Mouse (Mus musculus) neutrophil, adult 5-6 weeks (primary cell): ENCODE data around the gene 1700018F24Rik. TPM values are rescaled to one million over a fixed set of nuclear protein-coding genes. Genes with fewer than 3 reads are reported as not detected.
"Not testable (repeated sequence)": the region's sequence is repeated elsewhere in the genome, so short reads cannot be mapped to it uniquely, and the experiment has no call there.

Experiments used
- ATAC-seq: fragments of 151-379, 151-347 bp; 2 replicates; pipeline ENCODE4 v1.8.0; 2017; ENCODE audit warnings: mild to moderate bottlenecking, moderate TSS enrichment; ENCODE audit not compliant: insufficient number of reproducible peaks, poor library complexity, low FRiP score, severe bottlenecking; ENCODE audit errors: extremely low read depth
- total RNA-seq: library from RNA; stranded (forward); fragments of 200-1000 nt; gene quantifications from 2 replicates; pipeline ENCODE4 v1.2.3, GENCODE M21; 2017

Gene 1700018F24Rik
- total RNA-seq, 1 experiment from 2014 or later: not detected

DNA sequence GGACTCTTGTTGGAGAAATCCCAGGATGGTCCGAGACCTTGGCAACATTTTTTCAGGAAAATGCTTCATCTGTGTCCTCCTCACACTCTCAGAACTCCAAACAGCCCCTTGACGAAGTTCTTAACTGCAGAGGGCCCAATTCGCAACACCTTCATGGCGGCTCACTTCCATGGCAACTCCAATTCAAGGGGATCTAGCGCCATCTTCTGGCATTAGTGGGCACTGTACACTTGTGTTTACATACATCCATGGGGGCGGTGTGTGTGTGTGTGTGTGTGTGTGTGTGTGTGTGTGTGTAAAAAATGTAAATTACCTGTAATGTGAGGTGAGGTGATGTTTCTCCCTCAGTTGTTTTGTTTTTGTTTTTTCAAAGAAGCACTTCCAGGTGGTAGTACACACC, 28.6 kb downstream of the 1700018F24Rik start:
- ATAC-seq: no peak

DNA sequence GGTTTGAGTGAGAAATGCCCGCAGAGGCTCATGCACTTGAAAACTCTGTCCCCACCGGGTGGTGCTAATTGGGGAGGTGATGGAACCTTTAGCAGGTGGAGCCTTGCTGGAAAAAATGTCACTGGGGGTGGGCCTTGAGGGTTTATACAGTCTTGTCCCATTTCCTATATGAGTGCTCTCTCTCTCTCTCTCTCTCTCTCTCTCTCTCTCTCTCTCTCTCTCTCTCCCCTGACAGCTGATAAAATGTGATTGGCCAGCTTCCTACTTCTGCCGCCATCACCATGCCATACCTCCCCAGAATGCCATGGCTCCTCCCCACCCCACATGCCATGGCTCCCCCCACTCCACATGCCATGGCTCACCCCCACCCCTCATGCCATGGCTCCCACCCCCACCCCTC, 32.3 kb downstream of the 1700018F24Rik start:
- ATAC-seq: no peak

DNA sequence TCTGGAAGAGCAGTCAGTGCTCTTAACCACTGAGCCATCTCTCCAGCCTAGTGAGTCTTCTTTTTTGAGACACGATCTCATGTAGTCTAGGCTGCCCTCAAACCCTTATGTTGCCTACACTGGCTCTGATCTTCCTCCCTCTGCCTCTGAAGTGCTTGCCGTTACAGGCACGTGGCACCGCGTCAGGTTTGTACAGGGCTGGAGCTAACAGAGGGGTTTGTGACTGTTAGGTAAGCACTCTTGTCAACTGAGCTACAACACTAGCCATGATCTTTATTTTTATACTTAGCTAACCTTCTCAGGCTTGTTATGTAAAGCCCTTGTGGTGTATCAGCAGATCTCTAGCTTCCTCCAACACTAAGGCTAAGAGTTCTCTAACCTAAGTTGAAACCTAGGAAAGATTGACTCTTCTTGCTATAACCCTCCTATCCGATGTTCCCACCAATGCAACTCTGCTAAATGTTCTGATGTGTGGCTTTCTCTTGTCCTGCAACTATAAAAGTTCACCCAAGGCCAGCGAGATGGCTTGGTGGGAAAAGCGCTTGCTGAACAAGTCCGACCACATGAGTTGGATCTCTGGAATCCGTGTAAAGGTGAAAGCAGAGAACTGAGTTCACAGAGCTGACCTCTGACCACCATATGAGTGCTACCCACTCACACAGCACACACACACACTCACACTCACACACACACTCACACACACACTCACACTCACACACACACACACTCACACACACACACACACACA, 39.2 kb downstream of the 1700018F24Rik start:
- ATAC-seq: no peak

DNA sequence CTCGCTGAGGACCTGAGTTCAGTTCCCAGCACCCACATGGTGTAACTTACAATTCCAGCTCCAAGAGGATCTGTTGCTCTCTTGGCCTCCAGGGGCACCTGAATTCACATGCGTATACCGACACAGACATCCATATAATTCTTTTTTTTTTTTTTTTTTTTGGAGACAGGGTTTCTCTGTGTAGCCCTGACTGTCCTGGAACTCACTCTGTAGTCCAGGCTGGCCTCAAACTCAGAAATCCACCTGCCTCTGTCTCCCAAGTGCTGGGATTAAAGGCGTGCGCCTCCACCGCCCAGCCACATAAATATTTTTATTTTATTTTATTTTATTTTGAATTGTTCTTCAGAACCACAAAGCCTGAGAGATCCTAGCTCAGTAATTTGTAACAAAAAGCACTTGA, 40.4 kb downstream of the 1700018F24Rik start:
- not testable (repeated sequence) for ATAC-seq

DNA sequence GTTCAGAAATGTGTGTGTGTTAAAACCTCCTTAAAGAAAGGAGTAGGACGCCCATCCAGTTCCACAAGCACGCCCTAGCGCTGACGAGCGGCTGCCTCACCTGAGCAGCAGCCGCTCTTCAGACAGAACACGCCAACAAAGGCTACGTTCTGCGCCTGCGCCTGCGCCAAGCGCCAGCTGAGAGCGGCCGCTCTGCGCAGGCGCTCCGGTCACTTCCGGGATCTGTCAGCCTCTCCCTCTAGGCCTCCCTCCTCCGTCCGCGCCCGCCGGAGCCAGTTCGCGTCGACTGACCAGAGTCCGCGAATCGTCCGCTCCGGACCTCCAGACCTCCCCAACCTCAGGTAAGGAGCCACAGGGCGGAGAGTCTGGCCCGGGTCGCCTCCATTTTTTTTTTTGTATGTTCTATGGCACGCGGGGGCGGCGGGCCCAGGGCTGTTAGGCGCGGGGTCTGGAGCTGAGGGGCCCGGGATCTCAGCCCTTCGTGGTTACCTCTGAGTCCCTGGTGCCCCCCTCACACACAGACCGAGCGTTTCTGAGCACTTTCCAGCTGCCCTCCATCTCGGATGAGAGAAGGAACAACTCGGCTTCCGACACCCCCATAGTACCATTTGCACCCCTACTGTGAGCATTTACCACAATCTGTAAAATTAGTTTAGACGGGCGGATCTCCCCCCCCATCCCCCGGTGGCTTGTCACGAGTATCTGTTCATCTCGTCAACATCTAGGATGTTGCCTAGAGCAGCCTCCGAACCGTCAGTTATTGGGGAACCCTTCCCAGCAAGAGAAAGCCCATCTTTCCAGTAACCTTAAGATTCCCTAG, 41.1 kb downstream of the 1700018F24Rik start, which contains the start of the genes Arpc1a and Kpna7:
Gene Arpc1a, plus strand, starts transcription at position 199 of the 820 bp plus-strand sequence.
Gene Kpna7, minus strand, starts transcription at position 399 of the 820 bp plus-strand sequence.
- peak; percentile 92 for ATAC-seq

DNA sequence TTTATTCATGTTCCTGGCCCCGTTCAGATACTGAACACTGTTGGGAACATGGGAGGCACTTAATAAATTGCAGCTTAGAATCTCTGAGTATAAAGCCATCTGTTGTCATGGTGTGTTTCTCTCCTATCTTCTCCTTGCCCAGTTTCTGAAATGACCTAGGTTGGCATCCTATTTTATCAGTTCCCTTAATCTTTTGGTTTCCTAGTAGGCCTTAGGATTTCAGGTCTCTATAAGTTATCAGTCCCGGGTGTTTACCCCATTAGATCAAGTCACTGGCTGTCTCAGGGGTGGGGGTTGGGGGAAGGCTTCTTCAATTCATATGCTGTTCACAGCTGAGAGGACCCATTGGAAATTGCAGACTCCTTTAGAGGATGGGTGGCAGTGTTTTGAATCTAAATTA, 42.0 kb downstream of the 1700018F24Rik start:
- ATAC-seq: no peak

DNA sequence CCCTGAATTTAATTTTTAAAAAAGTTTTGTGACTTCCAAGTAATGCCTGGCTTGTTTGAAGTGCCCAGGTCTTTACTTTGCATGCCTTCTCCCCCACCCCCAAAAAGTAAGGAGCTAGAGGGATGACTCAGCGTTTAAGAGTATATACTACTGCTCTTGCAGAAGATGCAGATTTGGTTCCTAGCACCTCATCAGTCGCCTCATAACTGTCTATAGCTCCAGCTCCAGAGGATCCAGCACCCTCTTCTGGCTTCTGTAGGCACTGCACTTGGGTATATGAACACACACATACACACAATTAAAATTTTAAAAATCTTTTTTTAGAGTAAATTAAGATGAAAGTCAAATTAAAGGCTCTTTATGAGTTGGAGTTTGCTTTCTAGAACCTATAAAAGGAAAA, 45.4 kb downstream of the 1700018F24Rik start:
- no peak for ATAC-seq

DNA sequence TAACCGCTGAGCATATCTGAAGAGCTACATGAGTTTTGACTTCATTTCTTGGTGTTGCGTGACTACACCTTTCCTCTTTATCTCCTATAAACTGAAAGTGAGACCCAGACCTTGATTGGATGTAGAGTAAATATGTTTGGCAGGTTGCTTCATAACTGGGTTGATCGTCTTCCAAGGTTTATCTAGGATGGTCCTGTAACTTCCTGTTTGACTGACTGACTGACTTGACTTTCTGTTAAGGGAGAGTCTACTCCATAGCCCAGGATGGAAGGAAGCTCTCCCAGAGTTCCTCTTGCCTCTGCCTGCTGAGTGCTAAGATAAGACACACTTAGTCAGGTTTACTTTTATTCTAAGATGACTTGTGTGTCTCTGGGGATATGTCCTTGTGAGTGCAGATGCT, 47.1 kb downstream of the 1700018F24Rik start:
- no peak for ATAC-seq

Other genes starting within 250 kb of the 1700018F24Rik start
- 14.4 and 19.2 TPM in 2 replicates for gene Smurf1, start 77.1 kb upstream of the 1700018F24Rik start, total RNA-seq
- gene Gm4871, start 10.2 kb upstream of the 1700018F24Rik start, total RNA-seq: not detected in 2 replicates
- gene Arpc1a, start 40.8 kb downstream of the 1700018F24Rik start, total RNA-seq: 71.2 and 79.7 TPM in 2 replicates
- not detected in 2 replicates for gene Kpna7, start 41.0 kb downstream of the 1700018F24Rik start, total RNA-seq
- gene Arpc1b, start 71.2 kb downstream of the 1700018F24Rik start, total RNA-seq: 524 and 552 TPM in 2 replicates
- gene Pdap1, start 97.2 kb downstream of the 1700018F24Rik start, total RNA-seq: 73.3 and 79.9 TPM in 2 replicates
- 170 and 185 TPM in 2 replicates for gene Bud31, start 97.4 kb downstream of the 1700018F24Rik start, total RNA-seq
- 20.3 and 20.8 TPM in 2 replicates for gene Ptcd1, start 124.1 kb downstream of the 1700018F24Rik start, total RNA-seq
- 31.9 and 36.5 TPM in 2 replicates for gene Cpsf4, start 124.2 kb downstream of the 1700018F24Rik start, total RNA-seq
- 71.6 and 81.6 TPM in 2 replicates for gene Atp5j2, start 149.1 kb downstream of the 1700018F24Rik start, total RNA-seq
- 39.6 and 44.0 TPM in 2 replicates for gene Zkscan14, start 158.9 kb downstream of the 1700018F24Rik start, total RNA-seq
- 6.6 and 8.5 TPM in 2 replicates for gene Zkscan5, start 161.6 kb downstream of the 1700018F24Rik start, total RNA-seq
- gene Zfp655, start 188.7 kb downstream of the 1700018F24Rik start, total RNA-seq: 33.1 and 35.4 TPM in 2 replicates
- gene Zscan25, start 237.5 kb downstream of the 1700018F24Rik start, total RNA-seq: 9.3 and 10.5 TPM in 2 replicates